9 mouse cellular contexts compared by ENCODE assay signal in genomic region chr12:54879630-54880029, GRCm38 (mm10). TPM values are rescaled to one million over a fixed set of nuclear protein-coding genes. Genes with fewer than 3 reads are reported as not detected.
DNase-seq lines count a peak whose midpoint lies in the region; ATAC-seq and TF ChIP-seq lines count a peak whose summit lies in the region.
"Had no signal": no experiment of that assay in that cellular context is flagged by ENCODE, and none has a peak within 500 bp of the region (broad histone marks: within the 10 kb centered on the region; RNA-seq: fewer than 3 reads in every experiment).

No protein-coding gene starts in this region.

- no peaks in the 10 kb centered on the region for H3K27me3 ChIP-seq in kidney, embryonic 14.5 days (ENCODE audit: control insufficient read depth, insufficient read depth, low read length)
- no peaks in the 10 kb centered on the region for H3K27me3 ChIP-seq in MEL (ENCODE audit: control insufficient read depth in 1 of 2, insufficient read depth in 2 of 2, low read length in 2 of 2)
- H3K27me3 ChIP-seq: embryonic facial prominence, embryonic 15.5 days had no signal

- peak; percentile 24 to 61 (median 61) for TF ChIP-seq CTCF in MEL (IDR thresholded peaks at IDR 0.05 in 2 of 3, conservative IDR thresholded peaks at IDR 0.05 in 1 of 3; ENCODE audit: control insufficient read depth in 1 of 3, insufficient read depth in 1 of 3, low read depth in 2 of 3, low read length in 3 of 3, poor library complexity in 1 of 3, severe bottlenecking in 1 of 3)

- intact Hi-C loops in gastrocnemius, postnatal 36 days (cut with DNase I): loop anchor here (1.0 kb wide), 1 partner anchor 49 kb away; no protein-coding TSS in a partner anchor

- no peaks in the 10 kb centered on the region for H3K36me3 ChIP-seq in kidney, embryonic 14.5 days (ENCODE audit: control insufficient read depth, insufficient read depth, low read length)
- peaks cover 0 to 4% of the 10 kb centered on the region in 2 experiments; a peak in 2 of 4 replicates for H3K36me3 ChIP-seq in MEL (ENCODE audit: control insufficient read depth in 1 of 2, insufficient read depth in 2 of 2, low read length in 2 of 2)
- H3K36me3 ChIP-seq: embryonic facial prominence, embryonic 15.5 days had no signal

- H3K27ac ChIP-seq in kidney, embryonic 14.5 days (ENCODE audit: low read depth, low read length): no peak overlapping the region
- no peak overlapping the region for H3K27ac ChIP-seq in MEL (ENCODE audit: control insufficient read depth, low read depth, low read length)
- H3K27ac ChIP-seq: embryonic facial prominence, embryonic 15.5 days had no signal

- no peak overlapping the region for H3K4me3 ChIP-seq in kidney, embryonic 14.5 days (ENCODE audit: low read length)
- peak overlapping the region; percentile 25 to 39 for H3K4me3 ChIP-seq in MEL (ENCODE audit: control insufficient read depth in 1 of 2, insufficient read depth in 1 of 2, low read depth in 2 of 2, low read length in 2 of 2)
- H3K4me3 ChIP-seq: embryonic facial prominence, embryonic 15.5 days had no signal

- no peak for TF ChIP-seq POLR2A in MEL (IDR thresholded peaks at IDR 0.05; ENCODE audit: control insufficient read depth in 1 of 2, insufficient read depth in 1 of 2, low read depth in 1 of 2, low read length in 2 of 2, poor library complexity in 1 of 2)

- no peaks in the 10 kb centered on the region for H3K9me3 ChIP-seq in kidney, embryonic 14.5 days (ENCODE audit: control insufficient read depth, low read length)
- no peaks in the 10 kb centered on the region for H3K9me3 ChIP-seq in MEL (replicated peaks; ENCODE audit: insufficient read depth, low read length)
- H3K9me3 ChIP-seq: embryonic facial prominence, embryonic 15.5 days had no signal

- peak; percentile 48 for DNase-seq in kidney, adult 11 months
- peak; percentile 84 for DNase-seq in MEL (ENCODE audit: low read depth, low spot score)
- DNase-seq in cerebellum, adult 8-10 months: peak; percentile 67
- peak; percentile 45 to 51 for DNase-seq in gastrocnemius, postnatal 36 days
- DNase-seq in layer of hippocampus, postnatal 14 days (ENCODE audit: low spot score in 2 of 2): peak; percentile 21 to 41
- peak; percentile 9 to 32 for DNase-seq in monocyte, adult 2 months (ENCODE audit: low read depth in 1 of 2, low spot score in 2 of 2)
- DNase-seq in thymus, postnatal 14 days: peak; percentile 68

- H3K79me2 ChIP-seq in MEL (ENCODE audit: control insufficient read depth, insufficient read depth, low read length, poor library complexity): no peaks in the 10 kb centered on the region

- H3K4me2 ChIP-seq in kidney, embryonic 14.5 days (replicated peaks; ENCODE audit: low read depth, low read length): no peak overlapping the region
- H3K4me2 ChIP-seq: embryonic facial prominence, embryonic 15.5 days had no signal

- no peak overlapping the region for H3K9ac ChIP-seq in kidney, embryonic 14.5 days (ENCODE audit: low read depth, low read length)
- peak overlapping the region; percentile 28; the same call in 1 of the 2 replicates for H3K9ac ChIP-seq in MEL (ENCODE audit: control insufficient read depth, low read depth, low read length, poor library complexity, severe bottlenecking)
- H3K9ac ChIP-seq: embryonic facial prominence, embryonic 15.5 days had no signal

- no peaks in the 10 kb centered on the region for H3K4me1 ChIP-seq in kidney, embryonic 14.5 days (ENCODE audit: control insufficient read depth, insufficient read depth, low read length)
- H3K4me1 ChIP-seq in MEL (ENCODE audit: control insufficient read depth in 1 of 2, insufficient read depth in 2 of 2, low read length in 2 of 2): peaks cover 0 to 5% of the 10 kb centered on the region in 2 experiments; a peak in 2 of 4 replicates
- H3K4me1 ChIP-seq: embryonic facial prominence, embryonic 15.5 days had no signal

- no peak for TF ChIP-seq EP300 in MEL (IDR thresholded peaks at IDR 0.05; ENCODE audit: low read depth in 1 of 2, low read length in 2 of 2)

- peak; percentile 47 for TF ChIP-seq RAD21 in MEL (IDR thresholded peaks at IDR 0.05; ENCODE audit: low read depth, low read length)

- 16% methylated on average over 6 of the region's 6 CpGs for WGBS in kidney, embryonic 14.5 days

- ATAC-seq in kidney, embryonic 14.5 days (ENCODE audit: low FRiP score, low TSS enrichment): no peak

TF ChIP-seq in MEL, 35 proteins besides CTCF, POLR2A, EP300 and RAD21:
- TF ChIP-seq MAX (IDR thresholded peaks at IDR 0.05; ENCODE audit: low read length) (no peak), MAZ (IDR thresholded peaks at IDR 0.05; ENCODE audit: low read depth, low read length) (no peak), GABPA (IDR thresholded peaks at IDR 0.05; ENCODE audit: low read depth, low read length) (no peak), MYC (IDR thresholded peaks at IDR 0.05; ENCODE audit: low read depth, low read length) (peak; percentile 31; the same call in 1 of the 2 replicates), ZNF384 (IDR thresholded peaks at IDR 0.05; ENCODE audit: low read depth, low read length) (peak; percentile 16; the same call in 1 of the 2 replicates), NRF1 (IDR thresholded peaks at IDR 0.05; ENCODE audit: insufficient read depth, low read depth, low read length, poor library complexity, severe bottlenecking) (no peak), SMC3 (IDR thresholded peaks at IDR 0.05; ENCODE audit: low read depth, low read length) (peak; percentile 65), ZKSCAN1 (IDR thresholded peaks at IDR 0.05; ENCODE audit: low read depth, low read length) (no peak), USF2 (IDR thresholded peaks at IDR 0.05; ENCODE audit: borderline replicate concordance in 1 of 2, insufficient read depth in 1 of 2, low read depth in 1 of 2, low read length in 2 of 2) (no peak), TAL1 (IDR thresholded peaks at IDR 0.05; ENCODE audit: low read length) (no peak), ZC3H11A (IDR thresholded peaks at IDR 0.05; ENCODE audit: low read depth, low read length) (peak; percentile 30; the same call in 1 of the 2 replicates), POLR2AphosphoS5 (IDR thresholded peaks at IDR 0.05; ENCODE audit: borderline replicate concordance, low read depth, low read length) (no peak)
TF ChIP-seq in MEL: peak in this region for 4.

RNA-seq across cellular contexts. Expression of gene Cfl2, which starts 17.0 kb away (rescaled TPM):
- polyA plus RNA-seq in kidney, embryonic 14.5 days (2014; fragmentation: Nextera tagmentation; extraction: Ambion mirVana): 215 and 219 TPM in 2 replicates
- 5.3 and 5.7 TPM in 2 replicates for total RNA-seq in MEL (2012; rRNA removed)
- 1 to 10 TPM in 1 of 2 experiments, not detected in 1; 8.8 TPM for polyA plus RNA-seq in MEL (2012; ENCODE audit: insufficient read depth in 1 of 2, insufficient read length in 2 of 2, low read depth in 1 of 2, low replicate concordance in 2 of 2, missing spikeins in 1 of 2)
- total RNA-seq in gastrocnemius, postnatal 36 days (2021): 100 to 1,000 TPM; 399 to 476 TPM
- total RNA-seq in layer of hippocampus, postnatal 14 days (2021): 100 to 1,000 TPM; 140 to 142 TPM

Comparison
In these comparisons a context has a peak if more than half of its experiments do, and no peak if none do; other contexts are left out.
1. DNase-seq: peak in every context shown above with its lines; median percentile 84 in MEL; 68 in thymus, postnatal 14 days; 67 in cerebellum, adult 8-10 months; 48 in kidney, adult 11 months; 48 in gastrocnemius, postnatal 36 days; 31 in layer of hippocampus, postnatal 14 days; 20 in monocyte, adult 2 months.
2. RNA of gene Cfl2, which starts 17.0 kb away (total RNA-seq): 399 to 476 TPM in gastrocnemius, postnatal 36 days and 140 to 142 TPM in layer of hippocampus, postnatal 14 days; 5.3 to 5.7 TPM in MEL; every median in the first group is over 10 times any median in the second.